Mouse (Mus musculus) embryonic fibroblast, embryonic 13.5 days (primary cell): ENCODE data around the gene Slc48a1. TPM values are rescaled to one million over a fixed set of nuclear protein-coding genes. Genes with fewer than 3 reads are reported as not detected.

Source experiments
- H3K27ac ChIP-seq: 2 replicates; pipeline ENCODE4 v1.5.1; 2012; ENCODE audit warnings: low read length, control low read depth, inconsistent platforms; ENCODE audit not compliant: insufficient read depth
- H3K4me1 ChIP-seq: 2 replicates; pipeline ENCODE4 v1.6.1; 2011; ENCODE audit warnings: low read length; ENCODE audit not compliant: control insufficient read depth, insufficient read depth
- H3K4me3 ChIP-seq: 2 replicates; pipeline ENCODE4 v1.5.1; 2011; ENCODE audit warnings: mild to moderate bottlenecking, control low read depth, low read length; ENCODE audit not compliant: insufficient read depth
- CTCF ChIP-seq: IDR thresholded peaks from 2 replicates; pipeline ENCODE4 v1.5.1; 2011; ENCODE audit warnings: mild to moderate bottlenecking, control low read depth, low read length, moderate library complexity, borderline replicate concordance; ENCODE audit not compliant: insufficient read depth
- POLR2A ChIP-seq: IDR thresholded peaks from 2 replicates; pipeline ENCODE4 v1.6.1; 2011; ENCODE audit warnings: low read depth, mild to moderate bottlenecking, control low read depth, low read length, moderate library complexity
- polyA plus RNA-seq: library from polyadenylated mRNA; stranded (reverse); fragments of >200 nt; gene quantifications from 2 replicates; pipeline ENCODE4 v1.2.4, GENCODE M21; 2011; ENCODE audit warnings: low read depth; ENCODE audit not compliant: missing spikeins, insufficient read length

The Slc48a1 gene
- 136 and 167 TPM in 2 replicates for polyA plus RNA-seq

DNA sequence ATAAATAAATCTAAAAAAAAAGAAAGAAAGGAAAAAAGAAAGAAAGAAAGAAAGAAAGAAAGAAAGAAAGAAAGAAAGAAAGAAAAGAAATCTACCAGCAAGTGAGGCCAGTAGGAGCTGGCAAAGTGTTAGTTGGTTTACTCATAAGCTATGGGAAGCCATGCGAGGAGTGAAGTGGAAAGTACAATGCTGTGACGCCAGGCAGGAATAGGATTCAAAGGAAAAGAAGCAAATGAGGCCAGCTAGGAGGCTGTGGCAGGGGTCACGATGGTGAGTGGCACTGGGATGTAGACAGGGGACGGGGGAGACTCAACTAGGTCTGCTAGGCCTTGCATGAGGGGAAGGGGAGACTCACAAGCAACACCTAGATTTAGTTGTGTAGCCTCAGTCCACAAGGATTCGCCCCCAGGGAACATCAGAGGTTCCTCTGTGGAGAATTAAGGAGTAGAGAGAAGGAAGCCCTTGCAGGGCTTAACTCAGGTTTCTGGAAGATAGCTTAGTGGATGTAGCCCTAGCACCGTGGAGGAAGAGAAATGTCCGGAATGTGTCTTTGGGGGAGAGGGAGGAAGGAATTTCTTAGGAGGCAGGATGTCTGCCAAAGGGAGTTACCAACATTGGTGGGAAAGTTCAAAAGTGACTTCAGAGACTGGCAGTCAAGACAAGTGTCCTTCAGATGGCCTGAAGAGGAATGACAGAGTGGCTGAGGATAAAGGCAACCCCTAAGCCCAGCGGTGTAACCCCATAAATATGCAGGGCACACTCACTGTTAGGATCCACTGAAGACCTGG, at the start of gene Slc48a1:
Gene Slc48a1, plus strand, starts transcription at position 210 of the 788 bp plus-strand sequence.
- TF ChIP-seq CTCF = no peak
- no peak for TF ChIP-seq POLR2A
- Histone ChIP-seq H3K4me3 (no peak within 1 kb of the TSS), H3K27ac (peak within 1 kb of the TSS; percentile 22), H3K4me1 (peaks cover 21% of the 10 kb centered on the region)

GRCm38 (mm10) chr15:97728804-97729203, 49.5 kb upstream of the Slc48a1 start:
- no peak for TF ChIP-seq POLR2A
- TF ChIP-seq CTCF = no peak
- no peak overlapping the region for H3K4me3 ChIP-seq
- H3K4me1 ChIP-seq = no peaks in the 10 kb centered on the region
- H3K27ac ChIP-seq = no peak overlapping the region

- Histone ChIP-seq H3K4me1 (no peaks in the 10 kb centered on the region), H3K4me3 (no peak overlapping the region), H3K27ac (no peak overlapping the region)
- no peak for TF ChIP-seq POLR2A
- no peak for TF ChIP-seq CTCF
Measured at GRCm38 (mm10) chr15:97730365-97730764, 48.0 kb upstream of the Slc48a1 start.

DNA sequence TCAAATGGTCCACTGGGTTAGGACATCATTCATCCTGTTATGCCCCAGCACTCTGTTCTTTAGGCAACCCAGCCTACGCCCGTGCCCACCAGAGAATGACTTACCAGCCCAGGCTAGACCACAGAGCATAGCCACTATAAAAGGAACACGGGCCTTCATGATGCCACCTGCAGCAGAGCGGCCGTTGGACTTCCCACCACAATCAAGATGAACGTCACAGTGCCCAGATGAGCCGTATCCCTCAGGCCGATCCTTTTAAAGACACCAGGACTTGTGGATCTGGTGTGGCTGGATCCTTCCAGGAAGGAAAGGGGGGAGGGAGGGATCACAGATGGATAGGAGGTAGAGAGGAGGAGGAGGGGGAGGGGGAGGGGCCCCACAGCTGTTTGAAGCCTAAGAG, 47.2 kb upstream of the Slc48a1 start, which contains the start of gene Endou:
Gene Endou, minus strand, starts transcription at position 229 of the 400 bp plus-strand sequence.
- Histone ChIP-seq H3K4me3 (no peak within 1 kb of the TSS), H3K27ac (no peak within 1 kb of the TSS), H3K4me1 (no peaks in the 10 kb centered on the region)
- TF ChIP-seq CTCF = no peak

DNA sequence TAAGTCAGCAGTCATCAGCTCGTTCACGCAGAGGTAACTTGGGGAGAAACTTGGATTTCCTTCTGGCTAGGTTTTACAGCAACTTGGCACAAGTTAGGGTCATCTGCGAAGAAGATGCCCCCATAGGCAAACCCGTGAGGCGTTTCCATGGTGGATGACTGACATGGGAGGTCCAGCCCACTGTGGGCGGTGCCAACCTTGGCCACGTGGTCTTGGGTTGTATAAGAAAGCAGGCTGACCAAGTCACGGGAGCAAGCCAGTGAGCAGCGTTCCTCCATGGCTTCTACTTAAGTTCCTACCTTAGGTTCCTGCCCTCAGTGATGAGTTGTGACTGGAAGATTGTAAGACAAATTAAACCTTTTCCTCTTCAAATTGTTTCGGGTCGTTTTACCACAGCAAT, 46.3 kb upstream of the Slc48a1 start:
- no peak for TF ChIP-seq CTCF
- no peak for TF ChIP-seq POLR2A
- no peak overlapping the region for H3K4me3 ChIP-seq
- no peaks in the 10 kb centered on the region for H3K4me1 ChIP-seq
- no peak overlapping the region for H3K27ac ChIP-seq

- H3K27ac ChIP-seq = no peak overlapping the region
- H3K4me1 ChIP-seq = no peaks in the 10 kb centered on the region
- H3K4me3 ChIP-seq = no peak overlapping the region
- TF ChIP-seq POLR2A = no peak
- TF ChIP-seq CTCF = no peak
Measured at GRCm38 (mm10) chr15:97738923-97739322, 39.4 kb upstream of the Slc48a1 start.

- Histone ChIP-seq H3K27ac (no peak overlapping the region), H3K4me1 (no peaks in the 10 kb centered on the region), H3K4me3 (no peak overlapping the region)
- TF ChIP-seq CTCF = no peak
- TF ChIP-seq POLR2A = no peak
Measured at GRCm38 (mm10) chr15:97740283-97740732, 38.0 kb upstream of the Slc48a1 start.

DNA sequence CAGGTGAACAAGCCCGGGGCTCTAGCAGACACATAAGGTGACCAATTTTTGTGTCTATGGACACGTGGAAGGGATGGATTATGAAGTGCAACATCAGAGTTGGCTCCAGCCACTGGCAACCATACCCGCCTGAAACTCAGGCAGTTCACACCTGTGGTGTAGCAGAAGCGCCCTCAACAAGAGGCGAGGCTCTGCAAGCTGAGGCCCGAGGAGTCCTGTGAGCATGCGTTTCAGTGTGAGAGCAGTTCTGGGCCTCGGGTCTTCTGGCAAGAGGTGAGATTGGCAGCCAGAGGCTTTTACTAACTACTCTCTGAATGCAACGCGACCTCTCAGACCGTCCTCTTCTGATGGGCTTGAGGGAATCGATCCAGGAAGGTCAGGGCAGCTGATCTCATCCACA, 36.7 kb upstream of the Slc48a1 start:
- Histone ChIP-seq H3K27ac (no peak overlapping the region), H3K4me3 (no peak overlapping the region), H3K4me1 (no peaks in the 10 kb centered on the region)
- no peak for TF ChIP-seq POLR2A

DNA sequence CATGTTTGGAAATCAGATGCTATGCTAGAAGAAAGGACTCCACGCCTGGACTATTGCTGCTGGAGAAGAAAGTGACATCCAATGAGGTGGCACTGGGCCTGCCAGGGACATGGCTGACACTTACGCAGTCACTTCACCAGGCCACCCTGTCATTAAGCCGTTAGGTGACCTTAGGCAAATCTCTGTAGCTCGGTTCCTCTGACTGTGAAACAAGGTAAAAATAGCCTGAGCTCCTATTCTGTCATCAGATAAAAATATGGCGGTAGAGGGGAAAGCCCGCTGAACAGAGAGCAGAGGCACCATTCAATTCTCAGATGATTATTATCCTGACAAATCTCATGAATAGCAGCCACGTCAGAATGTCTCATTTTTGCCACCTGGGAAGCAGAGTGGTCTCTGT, 36.2 kb upstream of the Slc48a1 start:
- no peak overlapping the region for H3K4me3 ChIP-seq

GRCm38 (mm10) chr15:97742600-97742999, 35.7 kb upstream of the Slc48a1 start:
- no peak overlapping the region for H3K4me3 ChIP-seq
- TF ChIP-seq POLR2A (peak; percentile 42), CTCF (no peak)
- H3K4me1 ChIP-seq = no peaks in the 10 kb centered on the region
- H3K27ac ChIP-seq = no peak overlapping the region

More for the DNA sequence above, 36.2 kb upstream of the Slc48a1 start:
- no peak for TF ChIP-seq POLR2A
- TF ChIP-seq CTCF = no peak
- no peaks in the 10 kb centered on the region for H3K4me1 ChIP-seq
- no peak overlapping the region for H3K27ac ChIP-seq

- Histone ChIP-seq H3K4me3 (no peak overlapping the region), H3K27ac (no peak overlapping the region), H3K4me1 (no peaks in the 10 kb centered on the region)
- TF ChIP-seq POLR2A (no peak), CTCF (no peak)
Measured at GRCm38 (mm10) chr15:97743210-97743609, 35.1 kb upstream of the Slc48a1 start.
